Mouse (Mus musculus) spleen, adult 2 months (tissue): Measurements from ENCODE around the gene Vamp1. TPM values are rescaled to one million over a fixed set of nuclear protein-coding genes. Genes with fewer than 3 reads are reported as not detected.

Experiments used
- DNase-seq, 2 experiments: peaks; one replicate each; pipeline versions ENCODE4 v3.0.0 to v3.0.0-alpha.2; 2012 to 2021; ENCODE audit warnings: low spot score in 2 of 2, low read depth in 1 of 2
- H3K27ac ChIP-seq: fragments of 200-500 bp; 2 replicates; pipeline ENCODE4 v1.5.1; 2012; ENCODE audit warnings: low read length, inconsistent platforms; ENCODE audit not compliant: insufficient read depth
- H3K27me3 ChIP-seq: fragments of 200-500 bp; 2 replicates; pipeline ENCODE4 v1.6.1; 2012; ENCODE audit warnings: mild to moderate bottlenecking, moderate library complexity, low read length, inconsistent platforms; ENCODE audit not compliant: control insufficient read depth, insufficient read depth
- H3K36me3 ChIP-seq: fragments of 200-500 bp; 2 replicates; pipeline ENCODE4 v1.6.1; 2012; ENCODE audit warnings: mild to moderate bottlenecking, low read length, inconsistent platforms; ENCODE audit not compliant: control insufficient read depth, insufficient read depth
- H3K4me1 ChIP-seq: fragments of 200-500 bp; 2 replicates; pipeline ENCODE4 v1.6.1; 2011; ENCODE audit warnings: inconsistent platforms; ENCODE audit not compliant: control insufficient read depth, insufficient read depth, insufficient read length
- H3K4me3 ChIP-seq: fragments of 200-500 bp; 2 replicates; pipeline ENCODE4 v1.5.1; 2011; ENCODE audit warnings: mild to moderate bottlenecking, inconsistent platforms; ENCODE audit not compliant: insufficient read depth, insufficient read length; ENCODE audit errors: extremely low read depth
- CTCF ChIP-seq: fragments of 200-500 bp; IDR thresholded peaks from 2 replicates; pipeline ENCODE4 v1.5.1; 2011; ENCODE audit warnings: mild to moderate bottlenecking, inconsistent platforms; ENCODE audit not compliant: insufficient read depth, insufficient read length, insufficient replicate concordance; ENCODE audit errors: extremely low read depth
- POLR2A ChIP-seq: fragments of 200-500 bp; IDR thresholded peaks from 2 replicates; pipeline ENCODE4 v1.6.1; 2011; ENCODE audit warnings: low read depth, low read length, inconsistent platforms
- WGBS: fragments of 180-500 bp; shearing (Covaris S2); methylation state at CpG from one replicate; pipeline ENCODE4 v1.1.7; 2018; 5-methylcytosine and 5-hydroxymethylcytosine counted together
- polyA plus RNA-seq: library from polyadenylated mRNA; depleted of rRNA; stranded (reverse); fragments of >200 nt; gene quantifications from 2 replicates; pipeline ENCODE4 v1.2.3, GENCODE M21; 2012

The Vamp1 gene
- polyA plus RNA-seq, 1 experiment = 41.7 TPM

- no peaks in the 10 kb centered on the region for H3K4me1 ChIP-seq
- H3K27me3 ChIP-seq = no peaks in the 10 kb centered on the region
- TF ChIP-seq CTCF = no peak
- TF ChIP-seq POLR2A = no peak
- no peak overlapping the region for H3K4me3 ChIP-seq
- no peak for DNase-seq
- H3K36me3 ChIP-seq = no peaks in the 10 kb centered on the region
- no peak overlapping the region for H3K27ac ChIP-seq
- WGBS = 91% methylated on average over 1 of the region's 1 CpGs
Measured at GRCm38 (mm10) chr6:125210436-125210835, 4.9 kb upstream of the Vamp1 start.

GRCm38 (mm10) chr6:125212621-125213020 lies 2.7 kb upstream of the Vamp1 start:
- no peak overlapping the region for H3K4me3 ChIP-seq
- peaks cover 4% of the 10 kb centered on the region; the same call in 1 of the 2 replicates for H3K4me1 ChIP-seq
- peaks cover under 1% of the 10 kb centered on the region; the same call in 1 of the 2 replicates for H3K36me3 ChIP-seq
- no peak for DNase-seq
- H3K27me3 ChIP-seq = no peaks in the 10 kb centered on the region
- 50% methylated on average over 2 of the region's 2 CpGs for WGBS
- no peak overlapping the region for H3K27ac ChIP-seq
- TF ChIP-seq CTCF = no peak
- TF ChIP-seq POLR2A = no peak

- Histone ChIP-seq H3K4me3 (no peak overlapping the region), H3K4me1 (peaks cover 4% of the 10 kb centered on the region; the same call in 1 of the 2 replicates), H3K27me3 (no peaks in the 10 kb centered on the region), H3K36me3 (peaks cover 2% of the 10 kb centered on the region; the same call in 1 of the 2 replicates), H3K27ac (no peak overlapping the region)
- WGBS = 80% methylated on average over 6 of the region's 6 CpGs
- no peak for DNase-seq
- no peak for TF ChIP-seq POLR2A
- no peak for TF ChIP-seq CTCF
Measured at GRCm38 (mm10) chr6:125213129-125213528, 2.2 kb upstream of the Vamp1 start.

DNA sequence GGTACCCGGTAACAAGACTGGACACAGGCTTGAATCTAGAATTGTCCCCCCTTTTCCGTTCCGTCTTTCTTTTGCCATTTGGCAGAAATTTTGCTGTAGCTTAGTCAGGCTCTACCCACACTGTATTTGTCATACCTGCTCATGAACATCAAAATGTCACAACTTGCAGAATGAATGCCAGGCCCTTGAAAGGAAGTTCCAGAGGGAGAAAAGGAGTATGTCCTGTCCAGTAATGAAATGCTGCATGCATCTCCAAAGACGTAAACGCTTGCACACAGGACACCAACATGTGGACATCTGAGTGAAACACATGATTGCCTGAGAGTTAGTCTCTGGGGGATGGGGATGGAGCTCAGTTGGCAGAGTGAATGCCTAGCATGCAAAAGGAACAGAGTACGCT lies 1.6 kb upstream of the Vamp1 start:
- H3K27me3 ChIP-seq = no peaks in the 10 kb centered on the region
- peaks cover 4% of the 10 kb centered on the region; the same call in 1 of the 2 replicates for H3K4me1 ChIP-seq
- 86% methylated on average over 6 of the region's 6 CpGs for WGBS
- DNase-seq = no peak
- no peak for TF ChIP-seq CTCF
- no peak for TF ChIP-seq POLR2A
- H3K36me3 ChIP-seq = peaks cover 2% of the 10 kb centered on the region; the same call in 1 of the 2 replicates
- no peak overlapping the region for H3K4me3 ChIP-seq
- H3K27ac ChIP-seq = no peak overlapping the region

GRCm38 (mm10) chr6:125216898-125217297 lies 1.5 kb downstream of the Vamp1 start:
- no peak for DNase-seq
- Histone ChIP-seq H3K27me3 (no peaks in the 10 kb centered on the region), H3K27ac (no peak overlapping the region), H3K4me3 (no peak overlapping the region), H3K36me3 (peaks cover 18% of the 10 kb centered on the region), H3K4me1 (peaks cover 18% of the 10 kb centered on the region)
- TF ChIP-seq CTCF = no peak
- TF ChIP-seq POLR2A = no peak
- WGBS = 50% methylated on average over 2 of the region's 2 CpGs

GRCm38 (mm10) chr6:125217899-125218298 lies 2.5 kb downstream of the Vamp1 start:
- H3K27me3 ChIP-seq = no peaks in the 10 kb centered on the region
- H3K27ac ChIP-seq = no peak overlapping the region
- peaks cover 18% of the 10 kb centered on the region for H3K36me3 ChIP-seq
- DNase-seq = no peak
- no peak for TF ChIP-seq POLR2A
- no peak for TF ChIP-seq CTCF
- no peak overlapping the region for H3K4me3 ChIP-seq
- H3K4me1 ChIP-seq = peaks cover 22% of the 10 kb centered on the region
- 87% methylated on average over 11 of the region's 11 CpGs for WGBS

GRCm38 (mm10) chr6:125218963-125219362 lies 3.6 kb downstream of the Vamp1 start:
- Histone ChIP-seq H3K4me3 (no peak overlapping the region), H3K27me3 (no peaks in the 10 kb centered on the region), H3K36me3 (peaks cover 25% of the 10 kb centered on the region), H3K4me1 (peaks cover 27% of the 10 kb centered on the region), H3K27ac (peak overlapping the region; percentile 46)
- TF ChIP-seq POLR2A = no peak
- TF ChIP-seq CTCF = peak; percentile 15; the same call in 1 of the 2 replicates
- 60% methylated on average over 4 of the region's 4 CpGs for WGBS
- peak; percentile 73 to 77 for DNase-seq
